Mouse (Mus musculus): ENCODE measurements around the gene Cacna1b.

DNA sequence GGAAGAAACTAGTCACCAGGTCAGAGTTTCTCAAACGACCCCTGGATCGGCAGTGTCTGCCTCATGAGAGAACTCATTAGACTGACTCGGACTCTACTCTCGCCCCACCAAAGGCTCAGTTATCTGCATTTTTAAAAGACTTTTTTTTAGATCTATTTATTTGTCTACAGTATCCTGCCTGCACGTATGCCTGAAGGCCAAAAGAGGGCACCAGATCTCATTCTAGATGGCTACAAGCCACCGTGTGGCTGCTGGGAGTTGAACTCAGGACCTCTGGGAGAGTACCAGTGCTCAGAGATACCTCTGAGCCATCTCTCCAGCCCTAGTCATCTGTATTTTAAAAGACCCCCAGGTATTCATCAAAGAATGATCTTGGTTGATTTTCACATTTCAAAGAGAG, 201.0 kb downstream of the Cacna1b start:
- no peak for TF ChIP-seq POLR2A (IDR thresholded peaks at IDR 0.05; ENCODE audit: borderline replicate concordance, extremely low read depth, insufficient read depth, insufficient read length, poor library complexity, severe bottlenecking)
- no peak for TF ChIP-seq CTCF (IDR thresholded peaks at IDR 0.05; ENCODE audit: borderline replicate concordance, extremely low read depth, insufficient read depth, insufficient read length)
